8 mouse cellular contexts compared by ENCODE assay signal in genomic region chr11:80384461-80384860, GRCm38 (mm10). TPM values are rescaled to one million over a fixed set of nuclear protein-coding genes. Genes with fewer than 3 reads are reported as not detected.
A peak's percentile ranks its signal among the peaks of the same experiment; 100 is the strongest.
DNase-seq lines count a peak whose midpoint lies in the region; ATAC-seq and TF ChIP-seq lines count a peak whose summit lies in the region.

No protein-coding gene starts in this region.

- no peak for ATAC-seq in heart, embryonic 14.5 days (ENCODE audit: insufficient number of reproducible peaks, insufficient read depth, low FRiP score, low read depth)
- ATAC-seq in liver, embryonic 15.5 days (ENCODE audit: insufficient read depth): no peak
- ATAC-seq in activated CD4-positive, CD25-positive, alpha-beta regulatory T cell, adult 4 months: no peak

- H3K9me3 ChIP-seq in ES-Bruce4 (replicated peaks; ENCODE audit: control insufficient read depth, insufficient read depth, low read length, poor library complexity, severe bottlenecking): no peaks in the 10 kb centered on the region
- H3K9me3 ChIP-seq in heart, embryonic 14.5 days (ENCODE audit: control insufficient read depth, low read length): no peaks in the 10 kb centered on the region
- no peaks in the 10 kb centered on the region for H3K9me3 ChIP-seq in liver, embryonic 15.5 days (replicated peaks)

- H3K4me3 ChIP-seq in gastrocnemius, adult 2 months: peak overlapping the region; percentile 84
- H3K4me3 ChIP-seq in ES-Bruce4 (ENCODE audit: low read depth, low read length): peak overlapping the region; percentile 95
- H3K4me3 ChIP-seq in heart, embryonic 14.5 days (ENCODE audit: control insufficient read depth in 1 of 2, insufficient read depth in 1 of 2, low read depth in 1 of 2, low read length in 2 of 2): peak overlapping the region; percentile 61 to 97
- peak overlapping the region; percentile 89 for H3K4me3 ChIP-seq in liver, embryonic 15.5 days (replicated peaks)

- H3K4me1 ChIP-seq in ES-Bruce4 (ENCODE audit: control insufficient read depth, insufficient read depth, low read length): peaks cover 2% of the 10 kb centered on the region
- H3K4me1 ChIP-seq in heart, embryonic 14.5 days (ENCODE audit: control insufficient read depth in 2 of 2, insufficient read depth in 2 of 2, low read length in 2 of 2): peaks cover 0 to 30% of the 10 kb centered on the region in 2 experiments; a peak in 3 of 4 replicates
- H3K4me1 ChIP-seq in liver, embryonic 15.5 days (replicated peaks): peaks cover 45% of the 10 kb centered on the region

- no peak for DNase-seq in gastrocnemius, adult 2 months
- DNase-seq in gastrocnemius, postnatal 36 days: no peak
- DNase-seq in cerebellum, postnatal 36 days: no peak
- no peak for DNase-seq in urinary bladder, postnatal 14 days (ENCODE audit: low spot score)

- intact Hi-C loops in gastrocnemius, adult 2 months (cut with DNase I): no loop called here
- intact Hi-C loops in gastrocnemius, postnatal 36 days (cut with DNase I): no loop called here

- TF ChIP-seq EP300 in ES-Bruce4 (IDR thresholded peaks at IDR 0.05; ENCODE audit: insufficient read depth, low read depth, low read length): no peak

- no peak for TF ChIP-seq POLR2A in ES-Bruce4 (IDR thresholded peaks at IDR 0.05; ENCODE audit: insufficient read depth, low read length)

- peak overlapping the region; percentile 97 for H3K9ac ChIP-seq in ES-Bruce4 (ENCODE audit: low read depth, poor library complexity, severe bottlenecking)
- H3K9ac ChIP-seq in heart, embryonic 14.5 days (ENCODE audit: low read length): peak overlapping the region; percentile 100
- peak overlapping the region; percentile 67 for H3K9ac ChIP-seq in liver, embryonic 15.5 days

- no peaks in the 10 kb centered on the region for H3K27me3 ChIP-seq in ES-Bruce4 (ENCODE audit: control insufficient read depth, insufficient read depth, low read length, poor library complexity, severe bottlenecking)
- no peaks in the 10 kb centered on the region for H3K27me3 ChIP-seq in heart, embryonic 14.5 days (ENCODE audit: control insufficient read depth, insufficient read depth, low read length)
- no peaks in the 10 kb centered on the region for H3K27me3 ChIP-seq in liver, embryonic 15.5 days

- no peak for TF ChIP-seq CTCF in gastrocnemius, adult 2 months (IDR thresholded peaks at IDR 0.05)
- TF ChIP-seq CTCF in ES-Bruce4 (IDR thresholded peaks at IDR 0.05; ENCODE audit: low read depth, low read length): no peak

- peak overlapping the region; percentile 95 for H3K27ac ChIP-seq in gastrocnemius, adult 2 months
- H3K27ac ChIP-seq in ES-Bruce4 (ENCODE audit: insufficient read depth, low read length): no peak overlapping the region
- H3K27ac ChIP-seq in heart, embryonic 14.5 days (replicated peaks in 1 of 2; ENCODE audit: control insufficient read depth in 1 of 2, insufficient read depth in 1 of 2, low read depth in 2 of 2, low read length in 2 of 2): no peak overlapping the region; a peak in 1 of 4 replicates
- peak overlapping the region; percentile 54 for H3K27ac ChIP-seq in liver, embryonic 15.5 days (replicated peaks)

- H3K4me2 ChIP-seq in heart, embryonic 14.5 days (ENCODE audit: low read length): peak overlapping the region; percentile 85
- peak overlapping the region; percentile 87 for H3K4me2 ChIP-seq in liver, embryonic 15.5 days

- peaks cover 48% of the 10 kb centered on the region for H3K36me3 ChIP-seq in ES-Bruce4 (ENCODE audit: control insufficient read depth, insufficient read depth, low read length, poor library complexity, severe bottlenecking)
- peaks cover 41% of the 10 kb centered on the region for H3K36me3 ChIP-seq in heart, embryonic 14.5 days (ENCODE audit: control insufficient read depth, insufficient read depth, low read length)
- H3K36me3 ChIP-seq in liver, embryonic 15.5 days (replicated peaks): peaks cover 48% of the 10 kb centered on the region

RNA-seq across cellular contexts. Expression of gene Zfp207, which starts 1.4 kb away (rescaled TPM):
- 10 to 100 TPM; 60.9 to 61.1 TPM for total RNA-seq in gastrocnemius, adult 2 months (2021)
- 10 to 100 TPM; 44.6 to 57.9 TPM for total RNA-seq in gastrocnemius, postnatal 36 days (2021)
- polyA plus RNA-seq in ES-Bruce4 (2011; ENCODE audit: insufficient read depth, insufficient read length, low read depth, missing spikeins): 344 and 357 TPM in 2 replicates
- 163 and 165 TPM in 2 replicates for polyA plus RNA-seq in heart, embryonic 14.5 days (2014; fragmentation: Nextera tagmentation; extraction: Ambion mirVana)
- 86.7 and 88.1 TPM in 2 replicates for polyA plus RNA-seq in liver, embryonic 15.5 days (2015; fragmentation: Nextera tagmentation; extraction: Ambion mirVana)
- 100 to 1,000 TPM; 296 to 314 TPM for polyA plus RNA-seq in activated CD4-positive, CD25-positive, alpha-beta regulatory T cell, adult 4 months (2017; shearing (Covaris generic))

RNA-seq across cellular contexts. Expression of gene 5730455P16Rik, which starts 6.6 kb away (rescaled TPM):
- total RNA-seq in gastrocnemius, adult 2 months (2021): 10 to 100 TPM; 36.4 to 37.9 TPM
- total RNA-seq in gastrocnemius, postnatal 36 days (2021): 10 to 100 TPM; 32.1 TPM
- polyA plus RNA-seq in ES-Bruce4 (2011; ENCODE audit: insufficient read depth, insufficient read length, low read depth, missing spikeins): 27.8 and 31.0 TPM in 2 replicates
- polyA plus RNA-seq in heart, embryonic 14.5 days (2014; fragmentation: Nextera tagmentation; extraction: Ambion mirVana): 17.1 and 19.8 TPM in 2 replicates
- polyA plus RNA-seq in liver, embryonic 15.5 days (2015; fragmentation: Nextera tagmentation; extraction: Ambion mirVana): 4.8 and 5.4 TPM in 2 replicates
- 10 to 100 TPM in 1 of 2 experiments, 1 to 10 TPM in 1; 9.3 to 17.7 TPM for polyA plus RNA-seq in activated CD4-positive, CD25-positive, alpha-beta regulatory T cell, adult 4 months (2017; shearing (Covaris generic))

RNA-seq across cellular contexts. Expression of gene Psmd11, which starts 44.0 kb away (rescaled TPM):
- 100 to 1,000 TPM; 138 to 169 TPM for total RNA-seq in gastrocnemius, adult 2 months (2021)
- total RNA-seq in gastrocnemius, postnatal 36 days (2021): 100 to 1,000 TPM; 125 to 138 TPM
- polyA plus RNA-seq in ES-Bruce4 (2011; ENCODE audit: insufficient read depth, insufficient read length, low read depth, missing spikeins): 261 TPM in 2 replicates
- 174 and 182 TPM in 2 replicates for polyA plus RNA-seq in heart, embryonic 14.5 days (2014; fragmentation: Nextera tagmentation; extraction: Ambion mirVana)
- 156 and 160 TPM in 2 replicates for polyA plus RNA-seq in liver, embryonic 15.5 days (2015; fragmentation: Nextera tagmentation; extraction: Ambion mirVana)
- polyA plus RNA-seq in activated CD4-positive, CD25-positive, alpha-beta regulatory T cell, adult 4 months (2017; shearing (Covaris generic)): 100 to 1,000 TPM; 273 to 307 TPM

Comparison
In these comparisons a context has a peak if more than half of its experiments do, and no peak if none do; other contexts are left out.
1. H3K27ac ChIP-seq: peak in gastrocnemius, adult 2 months (single experiment) and liver, embryonic 15.5 days (single experiment); none in ES-Bruce4 (single experiment) and heart, embryonic 14.5 days (0 of 2).
2. Peak in every context shown above with its lines, with median percentiles within 50 percentile points of each other: H3K4me3 ChIP-seq and H3K9ac ChIP-seq.